ENCODE assay signal across 19 mouse cellular contexts in the genomic region with DNA sequence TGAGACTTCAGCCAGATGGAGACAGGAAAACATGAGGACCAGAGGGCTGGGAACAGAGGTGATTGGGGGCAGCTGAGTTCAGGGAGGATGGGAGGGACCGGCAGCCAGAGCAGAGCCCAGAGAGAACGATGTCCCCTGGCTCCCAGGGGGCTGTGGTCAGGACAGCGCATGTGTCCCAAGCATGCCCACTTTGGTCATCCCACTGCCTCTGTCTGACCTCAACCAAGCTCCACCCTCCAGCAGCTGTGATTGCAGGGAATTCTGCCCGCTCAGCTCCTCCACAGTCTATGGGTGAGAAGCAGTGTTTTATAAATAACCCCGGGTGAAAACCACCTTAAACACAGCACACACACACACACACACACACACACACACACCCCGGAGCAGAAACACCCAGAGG.
"Had no signal": no experiment of that assay in that cellular context is flagged by ENCODE, and none has a peak within 500 bp of the region (broad histone marks: within the 10 kb centered on the region; RNA-seq: fewer than 3 reads in every experiment).

No protein-coding gene starts in this region.

- H3K4me3 ChIP-seq: liver, embryonic 15.5 days; lung, embryonic 15.5 days; midbrain, embryonic 13.5 days; midbrain, embryonic 15.5 days; neural tube, embryonic 13.5 days; neural tube, embryonic 15.5 days had no signal

- H3K9me3 ChIP-seq: liver, embryonic 15.5 days; lung, embryonic 15.5 days; midbrain, embryonic 15.5 days; neural tube, embryonic 15.5 days had no signal

- H3K27ac ChIP-seq: liver, embryonic 15.5 days; lung, embryonic 15.5 days; macrophage; midbrain, embryonic 13.5 days; midbrain, embryonic 15.5 days; neural tube, embryonic 13.5 days; neural tube, embryonic 15.5 days had no signal

- H3K4me2 ChIP-seq: liver, embryonic 15.5 days; lung, embryonic 15.5 days; midbrain, embryonic 11.5 days; midbrain, embryonic 13.5 days; midbrain, embryonic 15.5 days; neural tube, embryonic 13.5 days; neural tube, embryonic 15.5 days had no signal

- H3K36me3 ChIP-seq: liver, embryonic 15.5 days; lung, embryonic 15.5 days; midbrain, embryonic 13.5 days; midbrain, embryonic 15.5 days; neural tube, embryonic 13.5 days; neural tube, embryonic 15.5 days had no signal

- H3K27me3 ChIP-seq: liver, embryonic 15.5 days; lung, embryonic 15.5 days; midbrain, embryonic 13.5 days; midbrain, embryonic 15.5 days had no signal

- H3K4me1 ChIP-seq: liver, embryonic 15.5 days; lung, embryonic 15.5 days; midbrain, embryonic 13.5 days; midbrain, embryonic 15.5 days had no signal

- DNase-seq: liver, postnatal 0 days; lung, adult 2 months; lung, postnatal 14 days; lung, postnatal 36 days; retina, postnatal 1 day; right cerebral cortex, adult 18-20 months; right cerebral cortex, postnatal 14 days; thymus, adult 18-20 months; thymus, postnatal 14 days; thymus, postnatal 36 days had no signal

- ATAC-seq: liver, postnatal 0 days; lung, postnatal 0 days; midbrain, embryonic 13.5 days; midbrain, embryonic 15.5 days had no signal

- H3K9ac ChIP-seq: liver, embryonic 15.5 days; liver, postnatal 0 days; lung, embryonic 15.5 days; midbrain, embryonic 13.5 days; midbrain, embryonic 15.5 days; neural tube, embryonic 13.5 days; neural tube, embryonic 15.5 days had no signal
